Mouse (Mus musculus): ENCODE results near the gene Znhit2.

GRCm38 (mm10) chr19:6061641-6062302, 780 bp downstream of the Znhit2 start:
- TF ChIP-seq CTCF (IDR thresholded peaks at IDR 0.05; ENCODE audit: borderline replicate concordance, extremely low read depth, insufficient read depth, insufficient read length) (no peak), POLR2A (IDR thresholded peaks at IDR 0.05; ENCODE audit: borderline replicate concordance, extremely low read depth, insufficient read depth, insufficient read length, poor library complexity, severe bottlenecking) (no peak)

Data from brain, embryonic 14.5 days (tissue).